ENCODE assay signal across 23 mouse cellular contexts in the genomic region with DNA sequence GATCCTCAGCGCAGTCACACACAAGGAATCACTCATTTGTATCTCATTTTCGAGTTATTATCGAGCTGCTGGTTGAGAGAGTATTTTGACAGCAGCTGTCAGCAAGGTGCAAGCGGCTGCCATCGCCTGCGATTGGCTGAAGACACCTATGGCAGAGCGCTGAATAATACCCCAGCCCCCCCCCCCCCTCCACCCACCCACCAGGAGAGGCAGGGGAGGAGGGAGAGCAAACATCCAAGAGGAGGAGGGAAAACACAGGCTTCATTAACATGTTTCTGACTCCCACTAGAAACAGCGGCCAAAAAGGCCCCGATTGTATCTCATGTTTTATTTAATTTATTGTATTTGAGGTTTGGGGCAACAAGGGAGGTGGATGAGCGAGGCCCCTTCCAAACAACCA. TPM values are rescaled to one million over a fixed set of nuclear protein-coding genes. Genes with fewer than 3 reads are reported as not detected.
A peak's percentile ranks its signal among the peaks of the same experiment; 100 is the strongest.
DNase-seq lines count a peak whose midpoint lies in the region; ATAC-seq lines count a peak whose summit lies in the region.
"Had no signal": no experiment of that assay in that cellular context is flagged by ENCODE, and none has a peak within 500 bp of the region (broad histone marks: within the 10 kb centered on the region; RNA-seq: fewer than 3 reads in every experiment).

No protein-coding gene starts in this region.

- H3K27me3 ChIP-seq in neural tube, embryonic 12.5 days (replicated peaks) = no peaks in the 10 kb centered on the region
- no peaks in the 10 kb centered on the region for H3K27me3 ChIP-seq in forebrain, embryonic 16.5 days (replicated peaks; ENCODE audit: control insufficient read depth, insufficient read depth, low read length)
- H3K27me3 ChIP-seq in midbrain, embryonic 11.5 days (ENCODE audit: control insufficient read depth, insufficient read depth, low read length) = peaks cover under 1% of the 10 kb centered on the region
- H3K27me3 ChIP-seq in neural tube, embryonic 15.5 days (replicated peaks) = no peaks in the 10 kb centered on the region
- H3K27me3 ChIP-seq: embryonic facial prominence, embryonic 12.5 days; limb, embryonic 12.5 days; liver, embryonic 15.5 days; stomach, embryonic 15.5 days had no signal

- intact Hi-C loops in left cerebral cortex, postnatal 10 days (cut with DNase I) = no loop called here

- H3K9ac ChIP-seq in neural tube, embryonic 12.5 days = no peak overlapping the region
- no peak overlapping the region for H3K9ac ChIP-seq in forebrain, embryonic 16.5 days (replicated peaks; ENCODE audit: low read depth, low read length)
- H3K9ac ChIP-seq in midbrain, embryonic 11.5 days (ENCODE audit: low read length) = no peak overlapping the region
- no peak overlapping the region for H3K9ac ChIP-seq in neural tube, embryonic 15.5 days (replicated peaks)
- H3K9ac ChIP-seq: embryonic facial prominence, embryonic 12.5 days; limb, embryonic 12.5 days; liver, embryonic 15.5 days; stomach, embryonic 15.5 days had no signal

- H3K9me3 ChIP-seq in neural tube, embryonic 12.5 days = no peaks in the 10 kb centered on the region
- H3K9me3 ChIP-seq in forebrain, embryonic 16.5 days (ENCODE audit: control insufficient read depth, low read length) = no peaks in the 10 kb centered on the region
- no peaks in the 10 kb centered on the region for H3K9me3 ChIP-seq in midbrain, embryonic 11.5 days (ENCODE audit: control insufficient read depth, low read length)
- no peaks in the 10 kb centered on the region for H3K9me3 ChIP-seq in neural tube, embryonic 15.5 days (replicated peaks)
- H3K9me3 ChIP-seq: embryonic facial prominence, embryonic 12.5 days; G1E; limb, embryonic 12.5 days; liver, embryonic 15.5 days; stomach, embryonic 15.5 days had no signal

- peaks cover 22% of the 10 kb centered on the region for H3K4me1 ChIP-seq in neural tube, embryonic 12.5 days
- H3K4me1 ChIP-seq in forebrain, embryonic 16.5 days (replicated peaks; ENCODE audit: control insufficient read depth, insufficient read depth, low read length) = peaks cover 26% of the 10 kb centered on the region
- no peaks in the 10 kb centered on the region for H3K4me1 ChIP-seq in midbrain, embryonic 11.5 days (ENCODE audit: control insufficient read depth, insufficient read depth, low read length)
- H3K4me1 ChIP-seq in neural tube, embryonic 15.5 days = peaks cover 38% of the 10 kb centered on the region

- H3K27ac ChIP-seq in neural tube, embryonic 12.5 days = peak overlapping the region; percentile 42; the same call in 1 of the 2 replicates
- H3K27ac ChIP-seq in forebrain, embryonic 16.5 days (ENCODE audit: low read length) = peak overlapping the region; percentile 28; the same call in 1 of the 2 replicates
- H3K27ac ChIP-seq in midbrain, embryonic 11.5 days (ENCODE audit: low read depth, low read length) = peak overlapping the region; percentile 35; the same call in 1 of the 2 replicates
- peak overlapping the region; percentile 83 for H3K27ac ChIP-seq in neural tube, embryonic 15.5 days (replicated peaks)
- H3K27ac ChIP-seq: liver, embryonic 15.5 days; stomach, embryonic 15.5 days had no signal

- no peak for DNase-seq in neural tube, embryonic 10.5 days (ENCODE audit: extremely low spot score, low spot score)
- no peak for DNase-seq in midbrain, embryonic 11.5 days (ENCODE audit: low spot score, missing footprints)
- no peak for DNase-seq in thymus, adult 18-20 months
- DNase-seq in left cerebral cortex, postnatal 10 days (ENCODE audit: extremely low spot score in 1 of 2, low spot score in 2 of 2) = no peak
- DNase-seq: adrenal gland, adult 2 months; cerebellum, postnatal 36 days; gastrocnemius, postnatal 36 days; kidney, adult 8-10 months; kidney, postnatal 4 days; layer of hippocampus, postnatal 36 days; lung, postnatal 10 days; retina, postnatal 1 day; thymus, postnatal 25 days had no signal

- 61% methylated on average over 10 of the region's 10 CpGs for WGBS in neural tube, embryonic 12.5 days
- 18% methylated on average over 10 of the region's 10 CpGs for WGBS in forebrain, embryonic 16.5 days
- 82% methylated on average over 10 of the region's 10 CpGs for WGBS in midbrain, embryonic 11.5 days
- WGBS in neural tube, embryonic 15.5 days = 39% methylated on average over 10 of the region's 10 CpGs

- no peak overlapping the region for H3K4me2 ChIP-seq in neural tube, embryonic 12.5 days (replicated peaks)
- peak overlapping the region; percentile 24; the same call in 1 of the 2 replicates for H3K4me2 ChIP-seq in forebrain, embryonic 16.5 days (ENCODE audit: low read length)
- no peak overlapping the region for H3K4me2 ChIP-seq in midbrain, embryonic 11.5 days
- no peak overlapping the region for H3K4me2 ChIP-seq in neural tube, embryonic 15.5 days
- H3K4me2 ChIP-seq: embryonic facial prominence, embryonic 12.5 days; heart, embryonic 11.5 days; limb, embryonic 12.5 days; liver, embryonic 15.5 days; stomach, embryonic 15.5 days had no signal

- 0 out of 2 replicates have a peak, but pooled peaks cover 2% of the 10 kb centered on the region for H3K36me3 ChIP-seq in neural tube, embryonic 12.5 days
- no peaks in the 10 kb centered on the region for H3K36me3 ChIP-seq in forebrain, embryonic 16.5 days (ENCODE audit: control insufficient read depth, insufficient read depth)
- no peaks in the 10 kb centered on the region for H3K36me3 ChIP-seq in midbrain, embryonic 11.5 days (ENCODE audit: control insufficient read depth, insufficient read depth, low read length)
- H3K36me3 ChIP-seq in neural tube, embryonic 15.5 days = no peaks in the 10 kb centered on the region
- H3K36me3 ChIP-seq: stomach, embryonic 15.5 days had no signal

- ATAC-seq in neural tube, embryonic 12.5 days (ENCODE audit: low FRiP score, low read depth) = no peak
- ATAC-seq in forebrain, embryonic 16.5 days = peak; percentile 66
- no peak for ATAC-seq in midbrain, embryonic 11.5 days (ENCODE audit: low FRiP score)
- no peak for ATAC-seq in neural tube, embryonic 15.5 days (ENCODE audit: low FRiP score)
- ATAC-seq in cerebellum, adult (ENCODE audit: insufficient number of reproducible peaks, low FRiP score, low TSS enrichment) = no peak

- H3K4me3 ChIP-seq in neural tube, embryonic 12.5 days = no peak overlapping the region
- H3K4me3 ChIP-seq in forebrain, embryonic 16.5 days (replicated peaks; ENCODE audit: low read length) = no peak overlapping the region
- H3K4me3 ChIP-seq in midbrain, embryonic 11.5 days (ENCODE audit: low read depth, low read length) = no peak overlapping the region
- H3K4me3 ChIP-seq in neural tube, embryonic 15.5 days (replicated peaks) = no peak overlapping the region
- H3K4me3 ChIP-seq: embryonic facial prominence, embryonic 12.5 days; limb, embryonic 12.5 days; liver, embryonic 15.5 days; stomach, embryonic 15.5 days had no signal

RNA-seq across cellular contexts. Expression of a gene that starts 39.4 kb away (rescaled TPM):
- polyA plus RNA-seq in neural tube, embryonic 12.5 days (2016; fragmentation: Nextera tagmentation; extraction: Ambion mirVana) = 21.9 and 27.4 TPM in 2 replicates
- polyA plus RNA-seq in forebrain, embryonic 16.5 days (2015; fragmentation: Nextera tagmentation; extraction: Ambion mirVana) = 16.4 and 16.9 TPM in 2 replicates
- polyA plus RNA-seq in midbrain, embryonic 11.5 days (2014; fragmentation: Nextera tagmentation; extraction: Ambion mirVana) = 23.0 and 24.5 TPM in 2 replicates
- polyA plus RNA-seq in neural tube, embryonic 15.5 days (2015; fragmentation: Nextera tagmentation; extraction: Ambion mirVana) = 18.7 and 20.2 TPM in 2 replicates
- 10 to 100 TPM; 23.8 to 24.6 TPM for total RNA-seq in left cerebral cortex, postnatal 10 days (2021)

Comparison
In these comparisons a context has a peak if more than half of its experiments do, and no peak if none do; other contexts are left out.
1. H3K27ac ChIP-seq: peak in every context shown above with its lines; median percentile 83 in neural tube, embryonic 15.5 days; 42 in neural tube, embryonic 12.5 days; 35 in midbrain, embryonic 11.5 days; 28 in forebrain, embryonic 16.5 days.